ENCODE assay signal across 14 mouse cellular contexts in the genomic region with DNA sequence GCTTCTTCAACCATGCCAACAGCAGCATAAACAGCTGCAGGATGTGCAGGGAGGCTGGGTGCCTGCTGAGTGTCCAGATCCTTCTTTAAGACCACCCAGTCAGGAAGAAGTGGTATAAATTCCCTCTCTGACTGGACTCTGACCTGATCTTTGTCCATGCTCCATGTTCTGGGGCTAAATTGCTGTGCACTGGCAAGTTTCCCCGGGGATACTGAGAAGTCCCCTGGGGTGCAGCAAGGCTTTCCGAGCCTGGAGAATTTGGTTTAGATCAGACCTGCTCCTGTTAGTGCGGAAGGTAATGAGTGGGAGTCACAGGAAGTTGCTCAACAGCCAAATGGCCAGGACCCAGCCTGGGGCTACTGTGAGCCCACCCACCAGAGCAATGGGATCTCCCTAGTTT.
"Had no signal": no experiment of that assay in that cellular context is flagged by ENCODE, and none has a peak within 500 bp of the region (broad histone marks: within the 10 kb centered on the region; RNA-seq: fewer than 3 reads in every experiment).

No protein-coding gene starts in this region.

- H3K36me3 ChIP-seq: limb, embryonic 12.5 days; midbrain, embryonic 10.5 days; neural tube, embryonic 15.5 days had no signal

- H3K4me1 ChIP-seq: limb, embryonic 12.5 days had no signal

- H3K9me3 ChIP-seq: limb, embryonic 12.5 days; midbrain, embryonic 10.5 days; neural tube, embryonic 15.5 days had no signal

- ATAC-seq: lung, postnatal 0 days had no signal

- H3K9ac ChIP-seq: limb, embryonic 12.5 days; liver, embryonic 14.5 days; neural tube, embryonic 15.5 days had no signal

- DNase-seq: layer of hippocampus, adult 9-11 months; layer of hippocampus, postnatal 36 days; lung, adult 18-20 months; lung, postnatal 4 days; midbrain, embryonic 14.5 days; right cerebral cortex, adult 18-20 months; right cerebral cortex, postnatal 25 days; thymus, postnatal 36 days had no signal

- H3K27ac ChIP-seq: limb, embryonic 12.5 days; liver, embryonic 14.5 days; midbrain, embryonic 10.5 days; neural tube, embryonic 15.5 days had no signal

- H3K4me3 ChIP-seq: myocyte had no signal
